Mouse (Mus musculus): ENCODE measurements at regions not wholly inside any gene's neighbourhood (a gene's known extent, or its start where the extent isn't known, plus 50 kb on each side); places are given as distances from the start of the nearest gene placed in this dataset.
"Not testable (repeated sequence)": the region's sequence is repeated elsewhere in the genome, so short reads cannot be mapped to it uniquely, and the experiment has no call there.

GRCm38 (mm10) chr2:171587635-171588034 is 455.6 kb downstream of the Cbln4 start:
- DNase-seq = peak; percentile 95

- DNase-seq = no peak
Observed at GRCm38 (mm10) chr2:171586853-171587220, 456.4 kb downstream of the Cbln4 start.

GRCm38 (mm10) chr2:171586217-171586852 is 456.9 kb downstream of the Cbln4 start:
- peak; percentile 72 for DNase-seq

- DNase-seq = peak; percentile 13
Observed at GRCm38 (mm10) chr2:171574360-171574759, 468.9 kb downstream of the Cbln4 start.

- no peak for DNase-seq
Observed at GRCm38 (mm10) chr2:171562656-171563055, 480.6 kb downstream of the Cbln4 start.

- DNase-seq = not testable (repeated sequence)
Observed at GRCm38 (mm10) chr2:171542768-171543167, 500.5 kb downstream of the Cbln4 start.

- DNase-seq = no peak
Observed at GRCm38 (mm10) chr2:171514876-171515275, 528.4 kb downstream of the Cbln4 start.

GRCm38 (mm10) chr2:171496620-171497019 is 546.6 kb downstream of the Cbln4 start:
- DNase-seq = no peak

GRCm38 (mm10) chr2:171493741-171494140 is 549.5 kb downstream of the Cbln4 start:
- no peak for DNase-seq

GRCm38 (mm10) chr2:171487284-171487683 is 556.0 kb downstream of the Cbln4 start:
- no peak for DNase-seq

GRCm38 (mm10) chr2:171453241-171453640 is 590.0 kb downstream of the Cbln4 start:
- peak; percentile 79 for DNase-seq

GRCm38 (mm10) chr2:171406057-171406456 is 637.2 kb downstream of the Cbln4 start:
- DNase-seq = no peak

GRCm38 (mm10) chr2:171388936-171389335 is 654.3 kb downstream of the Cbln4 start:
- DNase-seq = no peak

GRCm38 (mm10) chr2:171373457-171373856 is 641.9 kb downstream of the Dok5 start:
- no peak for DNase-seq

- no peak for DNase-seq
Observed at GRCm38 (mm10) chr2:171373016-171373415, 641.4 kb downstream of the Dok5 start.

GRCm38 (mm10) chr2:171371751-171372150 is 640.1 kb downstream of the Dok5 start:
- no peak for DNase-seq

- DNase-seq = peak; percentile 79
Observed at GRCm38 (mm10) chr2:171365553-171365952, 633.9 kb downstream of the Dok5 start.

- no peak for DNase-seq
Observed at GRCm38 (mm10) chr2:171364621-171365020, 633.0 kb downstream of the Dok5 start.

GRCm38 (mm10) chr2:171363381-171363780 is 631.8 kb downstream of the Dok5 start:
- peak; percentile 91 for DNase-seq

- no peak for DNase-seq
Observed at GRCm38 (mm10) chr2:171358071-171358760, 626.6 kb downstream of the Dok5 start.

GRCm38 (mm10) chr2:171348156-171348555 is 616.5 kb downstream of the Dok5 start:
- DNase-seq = no peak

- DNase-seq = no peak
Observed at GRCm38 (mm10) chr2:171333816-171334757, 602.5 kb downstream of the Dok5 start.

GRCm38 (mm10) chr2:171332826-171333225 is 601.2 kb downstream of the Dok5 start:
- DNase-seq = no peak

Measured in heart, adult 11 months (tissue).